Mouse (Mus musculus): Measurements from ENCODE around the gene Narf.

The Narf gene

GRCm38 (mm10) chr11:121235475-121236238 lies 1.4 kb upstream of the Narf start:
- DNase-seq (ENCODE audit: low spot score): peak; percentile 70

- no peak for DNase-seq (ENCODE audit: low spot score)
Observed at GRCm38 (mm10) chr11:121237345-121238128, 484 bp downstream of the Narf start.

GRCm38 (mm10) chr11:121239669-121240068 lies 2.6 kb downstream of the Narf start:
- no peak for DNase-seq (ENCODE audit: low spot score)

GRCm38 (mm10) chr11:121250196-121250595 lies 13.1 kb downstream of the Narf start:
- DNase-seq (ENCODE audit: low spot score): no peak

- peak; percentile 97 for DNase-seq (ENCODE audit: low spot score)
Observed at GRCm38 (mm10) chr11:121259160-121260100, 22.4 kb downstream of the Narf start, which contains the start of gene Foxk2. Gene Foxk2 (plus strand): TSS chr11:121259990.

GRCm38 (mm10) chr11:121260211-121260906 lies 23.3 kb downstream of the Narf start:
- peak; percentile 66 for DNase-seq (ENCODE audit: low spot score)

- no peak for DNase-seq (ENCODE audit: low spot score)
Observed at GRCm38 (mm10) chr11:121261074-121261473, 24.0 kb downstream of the Narf start.

- DNase-seq (ENCODE audit: low spot score): no peak
Observed at GRCm38 (mm10) chr11:121277516-121277915, 40.5 kb downstream of the Narf start.

- no peak for DNase-seq (ENCODE audit: low spot score)
Observed at GRCm38 (mm10) chr11:121278011-121278410, 41.0 kb downstream of the Narf start.

GRCm38 (mm10) chr11:121282911-121283310 lies 45.9 kb downstream of the Narf start:
- no peak for DNase-seq (ENCODE audit: low spot score)

- DNase-seq (ENCODE audit: low spot score): no peak
Observed at GRCm38 (mm10) chr11:121289859-121290258, 52.8 kb downstream of the Narf start.

- DNase-seq (ENCODE audit: low spot score): no peak
Observed at GRCm38 (mm10) chr11:121294771-121295170, 57.7 kb downstream of the Narf start.

GRCm38 (mm10) chr11:121298493-121298892 lies 61.4 kb downstream of the Narf start:
- DNase-seq (ENCODE audit: low spot score): no peak

GRCm38 (mm10) chr11:121300265-121300664 lies 63.2 kb downstream of the Narf start:
- DNase-seq (ENCODE audit: low spot score): no peak

GRCm38 (mm10) chr11:121305371-121305770 lies 68.3 kb downstream of the Narf start:
- no peak for DNase-seq (ENCODE audit: low spot score)
